Mouse (Mus musculus) ES-CJ7 (cell line): Measurements from ENCODE around the gene Trim37.
A peak's percentile ranks its signal among the peaks of the same experiment; 100 is the strongest.

Experiments used
- DNase-seq: peaks from one replicate; pipeline ENCODE4 v3.0.0; 2011; ENCODE audit warnings: low read depth, low spot score

Gene Trim37

DNA sequence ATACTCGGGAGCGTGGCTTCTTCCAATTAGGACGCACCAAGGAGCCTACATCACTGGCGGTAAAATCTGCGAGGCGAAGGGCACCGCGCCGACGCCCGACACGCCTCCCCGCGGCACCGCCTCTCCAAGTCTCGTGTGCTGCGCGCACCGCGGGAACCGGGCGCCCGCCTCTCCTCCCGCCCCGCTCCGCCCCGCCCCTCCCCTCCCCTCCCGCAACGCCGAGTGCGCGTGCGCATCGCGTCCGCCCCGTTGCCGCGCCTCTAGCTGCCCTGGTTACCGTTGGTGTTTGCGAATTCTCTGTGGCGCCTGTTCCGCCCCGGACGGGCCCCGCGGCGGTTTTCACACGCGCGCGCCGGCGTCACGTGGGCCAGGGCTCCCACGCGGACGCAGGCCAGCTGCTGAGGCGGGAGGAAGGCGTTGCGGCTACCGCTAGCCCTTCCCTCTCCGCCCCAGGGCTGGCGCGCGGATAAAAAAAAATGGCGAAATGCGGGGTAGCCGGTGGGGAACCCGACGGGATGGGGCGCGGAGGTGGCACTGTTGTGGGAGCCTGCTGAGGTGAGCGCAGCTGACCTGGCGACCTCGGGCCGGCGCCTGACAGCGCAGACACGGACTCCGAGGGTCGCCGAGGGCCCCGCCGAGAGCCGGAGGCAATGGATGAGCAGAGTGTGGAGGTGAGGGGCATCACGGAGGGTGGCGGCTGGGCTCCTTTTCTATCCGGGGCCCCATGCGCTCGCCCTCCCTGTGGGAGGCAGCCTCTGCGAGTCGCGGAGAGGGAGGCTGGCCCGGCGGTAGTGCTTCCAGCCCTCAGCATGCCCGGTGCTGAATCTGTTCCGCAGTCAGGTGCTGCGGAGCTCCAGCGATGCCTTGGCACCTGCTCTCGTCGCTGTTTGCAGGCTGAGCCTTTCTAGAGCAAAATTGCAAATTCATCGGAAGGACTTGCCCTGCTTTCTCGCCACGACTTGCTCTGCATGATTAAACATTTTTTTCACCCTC, at the start of gene Trim37:
Trim37 (plus strand) TSS at position 254 of the 993 bp plus-strand sequence.
- DNase-seq: peak; percentile 93

DNA sequence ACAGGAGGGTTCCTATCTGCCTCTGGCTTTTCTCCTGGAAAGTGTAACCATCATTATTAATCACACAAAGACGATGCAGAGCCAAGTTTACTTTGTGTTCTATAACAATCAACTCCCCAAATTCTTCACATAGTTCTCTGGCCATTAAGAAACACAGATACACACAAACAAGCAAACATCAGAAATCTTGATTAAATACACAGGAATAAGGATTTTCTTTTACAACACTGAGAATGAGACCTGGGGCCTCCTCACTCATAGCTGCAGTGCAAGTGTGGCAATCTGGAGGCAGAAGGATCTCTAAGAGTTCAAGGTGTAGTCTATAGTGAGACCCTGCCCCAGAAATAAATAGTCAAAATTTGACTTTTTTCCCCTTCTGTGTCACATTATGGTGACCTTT, 43.2 kb upstream of the Trim37 start:
- DNase-seq: no peak

DNA sequence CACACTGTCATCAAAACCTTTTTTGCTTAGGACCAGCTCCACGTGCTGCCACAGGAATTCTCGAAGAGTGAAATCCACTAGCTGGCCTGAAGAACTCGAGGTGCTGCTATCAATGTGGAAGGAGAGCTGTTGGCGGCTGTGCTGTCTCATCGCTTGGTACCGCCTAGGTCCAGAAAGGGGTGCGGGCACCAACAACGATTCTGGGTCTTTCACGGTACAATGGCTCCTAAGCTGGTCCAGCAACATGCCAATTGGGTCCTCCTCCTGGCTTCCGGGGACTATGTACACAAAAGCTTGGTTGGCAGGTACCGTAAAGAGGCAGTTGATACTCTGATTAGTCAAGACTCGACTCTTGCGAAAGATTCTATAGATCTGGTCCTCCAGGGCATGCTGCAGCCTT, 41.4 kb upstream of the Trim37 start:
- DNase-seq: no peak

DNA sequence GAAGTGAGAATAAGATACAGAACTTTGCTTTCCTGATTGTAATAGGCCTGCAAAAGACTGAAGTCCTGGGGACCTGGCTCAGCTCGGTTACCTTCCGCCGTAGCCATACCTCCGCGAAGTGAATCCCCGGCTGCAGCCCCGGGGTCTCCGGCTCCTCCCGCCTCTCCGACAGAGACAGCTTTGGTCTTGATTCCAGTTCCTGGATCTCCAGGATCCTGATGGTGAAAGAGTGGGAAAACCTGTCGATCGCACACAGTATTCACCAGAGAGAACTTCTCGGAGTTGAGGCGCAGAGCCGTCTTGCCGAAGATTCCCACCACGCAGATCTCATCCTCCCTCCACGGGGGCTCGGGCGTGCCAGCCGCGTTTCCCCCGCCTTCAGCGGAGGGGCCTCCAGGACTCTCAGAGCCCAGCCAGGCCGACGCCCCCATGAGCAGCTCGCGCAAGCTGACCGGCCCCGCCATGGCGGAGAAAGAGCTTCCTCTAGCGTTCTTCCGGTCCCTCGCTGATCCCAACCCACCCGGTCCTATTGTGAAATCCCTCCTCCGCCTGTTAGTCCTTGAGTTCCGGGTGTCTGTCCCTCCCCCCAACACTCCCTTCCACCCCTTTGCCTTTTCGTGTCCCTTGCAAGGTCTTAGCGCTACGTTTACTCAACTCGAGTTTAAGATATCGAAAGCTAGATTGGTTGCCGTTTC, 40.4 kb upstream of the Trim37 start, which contains the start of gene Smg8:
Smg8 (minus strand) TSS at position 485 of the 695 bp plus-strand sequence.
- peak; percentile 92 for DNase-seq

DNA sequence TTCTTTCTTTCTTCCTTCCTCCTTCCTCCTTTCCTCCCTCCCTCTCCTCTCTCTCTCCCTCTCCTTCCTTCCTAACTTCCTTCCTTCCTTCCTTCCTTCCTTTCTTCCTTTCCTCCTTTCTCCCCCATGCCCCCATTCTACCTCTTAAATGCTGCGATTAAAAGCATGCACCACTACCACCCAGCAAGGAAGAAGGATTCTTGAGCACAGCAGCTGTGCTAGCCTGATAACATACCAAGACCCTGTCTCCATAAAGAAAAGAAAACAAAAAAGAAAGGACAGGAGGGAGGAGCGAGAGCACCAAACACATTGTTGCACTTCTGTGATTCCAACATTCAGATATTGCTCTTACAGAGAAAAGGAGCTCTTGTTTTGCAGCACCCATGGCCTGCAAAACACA, 39.7 kb upstream of the Trim37 start:
- no peak for DNase-seq

DNA sequence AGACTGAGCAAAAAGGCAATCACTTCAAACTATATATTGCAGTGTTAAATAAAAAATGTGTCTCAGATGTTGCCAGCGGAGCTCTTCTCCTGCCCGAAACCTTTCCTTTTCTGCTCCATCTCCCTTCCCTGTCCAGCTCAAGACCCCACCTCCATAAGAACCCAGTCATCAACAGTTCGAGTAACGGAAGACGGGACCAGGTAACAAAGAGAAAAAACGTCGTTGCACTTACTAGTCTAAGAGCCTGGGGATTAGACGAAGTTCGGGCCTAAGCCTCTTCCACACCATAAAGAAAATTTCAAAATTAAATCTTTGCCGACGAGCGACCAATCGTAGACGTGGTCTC, 18.5 kb upstream of the Trim37 start, which contains the start of gene Prr11:
Prr11 (minus strand) TSS at position 300 of the 346 bp plus-strand sequence.
- DNase-seq: no peak

DNA sequence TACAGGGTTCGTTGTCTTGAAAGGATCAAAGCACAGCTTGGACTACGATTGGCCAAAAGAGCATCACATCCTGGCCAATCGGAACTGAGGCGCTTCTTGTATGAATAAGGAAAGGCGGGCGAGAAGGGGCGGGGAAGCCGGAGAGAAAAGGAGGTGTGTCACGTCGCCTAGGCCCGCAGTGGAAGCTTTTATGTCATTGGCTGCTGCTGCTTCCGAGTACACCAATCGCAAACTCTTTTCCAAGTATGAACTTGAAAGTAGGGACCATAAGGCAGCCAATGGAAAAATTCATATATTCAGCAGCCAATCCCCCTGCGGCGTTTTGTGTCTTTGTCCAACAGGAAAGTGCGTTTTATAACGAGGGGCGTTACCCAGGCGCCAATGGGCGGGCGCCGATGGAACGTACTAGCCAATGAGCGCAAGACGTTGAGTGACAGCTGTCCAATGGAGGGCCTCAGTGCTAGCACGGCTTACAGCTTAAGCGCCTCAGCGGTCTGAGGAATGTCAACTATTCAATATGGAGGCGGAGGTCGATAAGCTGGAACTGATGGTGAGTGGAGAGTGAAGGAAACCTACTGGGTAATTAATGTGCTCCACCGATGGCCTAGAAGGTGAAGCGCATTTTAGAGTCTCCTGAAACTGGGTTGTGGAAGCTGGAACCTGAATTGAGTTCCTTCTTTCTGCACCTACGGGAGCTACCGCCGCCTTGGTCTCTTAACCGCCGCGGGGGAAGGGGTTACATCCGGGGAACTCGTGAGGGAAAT, 17.9 kb upstream of the Trim37 start, which contains the start of gene Ska2:
Ska2 (plus strand) TSS at position 480 of the 764 bp plus-strand sequence.
- peak; percentile 100 for DNase-seq

DNA sequence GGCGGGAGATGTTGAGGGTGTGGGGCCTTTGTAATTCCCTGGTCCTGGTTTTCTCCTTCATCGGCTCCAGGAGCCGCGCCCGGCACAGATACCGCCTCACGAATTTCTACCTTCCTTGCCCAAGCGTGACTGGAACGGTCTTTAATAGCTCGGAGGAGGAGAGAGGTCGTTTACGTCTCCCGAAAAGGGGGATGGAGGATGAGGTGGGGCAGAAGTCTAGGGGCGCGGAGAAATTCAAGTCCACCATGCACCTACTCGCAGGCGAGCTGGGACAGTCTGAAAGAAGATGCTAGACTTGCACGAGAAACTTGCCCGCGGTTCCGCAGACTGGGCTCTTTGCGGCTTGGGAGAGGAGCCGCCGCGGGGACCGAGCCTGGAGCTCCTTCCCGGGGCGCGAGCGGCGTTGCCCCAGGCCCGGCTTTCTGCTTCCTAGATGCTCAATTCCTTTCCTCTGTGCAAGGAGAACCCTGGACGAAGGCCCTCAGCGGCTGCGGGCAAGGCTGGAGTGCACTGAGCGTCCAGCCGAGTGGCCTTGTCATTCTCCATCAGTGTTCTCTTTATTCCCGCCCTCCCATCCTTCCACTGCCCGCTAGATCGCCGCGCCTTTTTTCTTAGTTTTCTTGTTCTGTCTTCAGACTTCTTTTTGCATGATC, 17.2 kb upstream of the Trim37 start:
- peak; percentile 14 for DNase-seq

DNA sequence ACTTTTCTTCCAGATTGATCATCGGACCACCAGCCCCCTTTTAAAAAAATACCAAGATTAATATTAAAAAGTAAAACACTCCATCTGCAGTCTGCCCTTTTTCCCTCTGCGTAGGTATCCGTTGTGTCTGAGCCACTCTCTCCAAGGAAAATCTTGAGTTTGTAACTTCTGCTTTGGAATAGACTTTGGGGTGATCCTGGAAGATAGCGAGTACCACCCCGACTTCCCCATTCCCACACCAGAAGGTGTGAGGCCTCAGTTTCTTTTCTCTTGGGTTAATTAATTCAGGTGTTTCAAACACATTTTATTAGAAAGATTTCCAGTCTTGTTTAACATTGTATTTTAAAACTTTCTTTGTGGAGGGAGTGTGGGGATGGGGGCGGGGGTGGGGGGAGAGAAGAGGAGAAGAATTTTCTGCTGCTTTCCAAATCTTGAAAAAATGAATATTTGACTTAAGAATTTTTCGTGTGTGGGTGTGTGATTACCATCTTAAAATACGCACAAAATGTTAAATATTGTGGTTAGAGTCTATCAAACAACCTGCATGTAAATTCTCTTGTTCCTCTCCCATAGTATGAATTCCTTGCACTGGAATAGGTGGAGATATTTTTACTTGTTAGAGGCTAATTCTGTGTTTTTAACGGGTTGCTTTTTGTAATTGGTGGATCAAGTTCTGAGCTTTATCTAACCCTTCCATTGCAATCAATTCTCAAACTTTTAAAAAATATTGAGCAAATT, 16.5 kb upstream of the Trim37 start:
- no peak for DNase-seq

DNA sequence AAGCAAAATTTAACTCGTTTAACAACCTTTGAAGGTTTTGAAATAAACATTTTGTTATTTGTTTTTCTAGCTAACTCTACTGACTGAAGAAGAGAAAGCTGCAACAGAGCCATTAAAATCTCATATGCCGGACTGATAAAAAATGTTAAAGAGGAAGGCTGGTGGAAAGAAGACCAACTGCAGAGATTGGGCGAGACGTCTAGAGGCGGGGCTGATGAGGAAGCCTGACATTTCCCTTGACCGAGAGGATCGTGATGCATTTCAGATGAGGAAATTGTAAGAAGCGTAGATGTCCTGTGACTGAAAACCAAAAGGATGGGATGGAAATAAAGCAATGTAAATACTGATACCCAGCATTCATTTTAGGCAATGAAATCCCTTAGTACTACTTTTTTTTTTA, 5.0 kb upstream of the Trim37 start:
- no peak for DNase-seq

DNA sequence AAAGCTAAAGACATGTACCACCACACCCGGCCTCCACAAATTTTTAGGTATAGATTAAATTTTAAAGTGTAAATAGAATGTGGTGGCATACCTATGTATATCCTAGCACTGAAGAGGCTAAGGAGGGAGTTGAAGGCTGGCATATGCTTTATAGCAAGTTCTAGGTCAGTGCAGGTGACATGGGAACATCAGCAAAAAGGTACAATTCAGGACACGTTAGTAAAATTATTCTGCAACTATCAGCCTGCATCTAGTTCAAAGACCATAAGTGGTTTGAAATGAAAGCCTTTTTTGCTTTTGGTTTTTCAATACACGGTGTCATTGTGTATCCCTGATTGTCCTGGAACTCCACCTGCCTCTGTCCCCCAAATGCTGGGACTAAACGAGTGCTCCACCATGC, 1.3 kb upstream of the Trim37 start:
- DNase-seq: no peak

DNA sequence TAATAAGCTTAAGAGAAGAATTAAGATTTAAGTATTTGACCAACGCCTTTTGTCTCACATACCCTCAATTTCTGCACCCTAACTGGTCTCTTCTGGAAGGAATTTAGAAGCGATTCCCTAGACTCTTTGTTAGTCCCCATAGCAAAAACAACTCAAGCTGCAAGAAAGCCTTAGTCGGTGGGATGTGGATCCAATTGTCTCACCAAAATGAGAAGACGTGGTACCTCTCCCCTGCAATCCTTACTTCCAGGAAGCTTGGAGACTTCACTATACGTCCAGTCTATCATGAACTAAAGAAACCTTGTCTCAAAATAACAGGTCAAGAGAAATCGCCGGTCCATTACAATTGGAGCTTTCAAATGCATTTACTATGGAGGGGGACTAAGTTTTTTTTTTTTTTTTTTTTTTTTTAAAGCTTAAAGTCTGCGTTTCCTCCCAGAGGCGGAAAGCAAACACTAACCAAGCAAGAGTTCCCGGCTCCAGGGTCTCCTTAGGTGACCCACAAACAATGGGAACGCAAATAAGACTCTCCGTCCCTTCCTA, 525 bp upstream of the Trim37 start:
- peak; percentile 28 for DNase-seq

DNA sequence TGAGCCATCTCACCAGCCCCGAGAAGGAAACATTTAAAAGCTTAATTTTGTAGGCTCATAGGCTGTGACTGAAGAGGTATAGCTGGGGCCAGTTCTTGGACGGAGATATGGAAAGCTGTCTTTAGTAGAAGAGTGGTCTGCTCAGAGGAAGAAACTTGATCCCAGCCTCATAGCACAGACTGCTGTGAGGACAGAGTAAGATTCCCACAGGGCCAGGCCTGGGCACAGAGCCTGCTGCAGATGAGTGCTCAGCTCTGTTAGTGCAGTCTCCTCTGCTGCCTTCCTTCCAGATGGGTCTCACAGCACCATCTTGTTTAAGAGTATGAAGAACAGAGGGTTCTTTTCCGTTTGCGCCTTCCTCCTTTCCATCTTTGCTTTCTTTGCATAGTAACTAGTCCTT, 9.4 kb downstream of the Trim37 start:
- DNase-seq: no peak

DNA sequence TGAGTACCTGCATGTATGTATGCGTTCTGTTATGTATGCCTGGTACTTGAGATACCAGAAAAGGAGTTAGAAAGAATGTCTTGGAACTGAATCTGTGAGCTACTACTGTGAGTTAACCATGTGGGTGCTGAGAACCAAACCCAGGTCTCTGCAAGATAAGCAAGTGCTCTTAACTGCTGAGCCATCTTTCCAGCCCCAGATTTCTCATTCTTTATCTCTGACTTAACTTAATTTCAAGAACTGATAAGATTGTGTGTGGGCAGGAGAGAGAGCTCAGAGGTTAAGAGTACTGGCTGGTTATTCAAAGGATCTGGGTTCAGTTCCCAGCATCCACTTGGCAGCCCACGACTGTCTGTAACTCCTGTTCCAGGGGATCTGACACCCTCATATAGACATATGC, 31.1 kb downstream of the Trim37 start:
- DNase-seq: no peak

DNA sequence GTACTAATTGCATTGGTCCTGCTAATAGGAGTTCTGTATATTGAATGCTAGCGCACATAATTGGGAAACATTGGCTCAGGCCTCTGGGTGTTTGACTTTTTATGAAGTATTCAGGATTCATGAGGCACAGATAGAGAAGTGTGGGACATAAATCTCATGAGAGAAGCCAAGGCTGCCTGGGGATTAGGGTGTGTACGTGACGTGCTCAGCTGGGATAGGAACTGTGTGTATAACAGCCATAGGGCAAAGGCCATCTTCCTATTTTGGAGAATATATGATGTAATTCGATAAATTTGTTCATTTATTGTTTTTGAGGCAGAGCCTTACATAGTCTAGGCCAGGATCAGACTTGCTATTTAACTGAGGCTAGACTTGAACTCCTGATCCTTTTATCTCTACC, 35.8 kb downstream of the Trim37 start:
- DNase-seq: no peak

DNA sequence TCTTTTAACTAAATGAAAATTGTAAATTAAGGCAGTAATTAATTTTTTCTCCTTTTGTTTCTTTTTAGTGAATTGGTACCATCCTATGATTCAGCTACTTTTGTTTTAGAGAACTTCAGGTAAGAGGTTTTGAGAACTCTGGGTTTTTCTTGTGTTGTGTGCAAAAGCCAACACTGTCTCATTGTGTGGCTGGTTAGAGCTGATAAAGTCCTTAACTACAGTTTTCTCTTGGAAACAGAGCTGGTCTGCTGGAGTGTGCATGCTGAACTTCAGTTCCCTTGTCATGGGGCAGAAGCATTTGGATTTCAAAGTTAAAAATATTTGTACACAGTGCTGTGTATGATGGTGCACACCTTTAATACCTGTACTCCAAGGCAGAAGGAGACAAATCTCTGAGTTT, 36.9 kb downstream of the Trim37 start:
- DNase-seq: no peak

DNA sequence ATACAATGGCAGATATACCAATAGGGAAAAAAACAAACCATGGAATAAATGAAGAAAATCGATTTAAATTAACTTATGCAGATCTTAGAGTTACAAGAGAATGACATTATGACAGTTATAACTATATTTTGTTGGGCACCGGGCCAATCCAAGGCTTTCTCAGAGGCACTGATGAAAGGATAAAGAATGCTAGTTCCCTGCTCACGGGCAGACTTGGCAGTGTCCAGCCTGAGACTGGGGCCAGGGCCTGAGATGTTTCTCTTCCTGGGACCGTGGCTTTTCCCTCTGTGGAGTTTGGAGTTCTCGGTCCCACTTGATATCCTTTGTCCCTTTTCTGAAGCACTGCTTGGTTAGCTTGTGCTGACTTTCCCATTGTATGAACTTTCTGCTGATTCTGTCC, 46.7 kb downstream of the Trim37 start:
- no peak for DNase-seq

DNA sequence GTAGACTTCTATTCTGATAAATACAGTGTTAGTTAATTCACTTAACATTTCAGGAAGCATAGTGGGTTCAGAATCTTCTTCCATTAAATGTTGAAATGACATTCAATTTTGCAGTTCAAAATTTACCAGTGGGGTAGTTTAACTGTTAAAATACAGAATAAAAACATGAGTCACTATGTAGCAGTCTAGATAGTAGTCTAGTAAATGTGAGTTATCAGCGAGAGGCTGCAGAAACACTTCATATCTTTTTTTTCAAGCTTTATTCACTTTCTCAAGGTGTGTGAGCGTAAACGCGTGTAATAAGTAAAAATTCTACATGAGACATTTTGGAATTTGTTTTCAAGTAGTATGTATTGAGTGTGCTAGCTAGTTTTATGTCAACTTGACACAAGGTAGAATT, 48.2 kb downstream of the Trim37 start:
- DNase-seq: no peak

DNA sequence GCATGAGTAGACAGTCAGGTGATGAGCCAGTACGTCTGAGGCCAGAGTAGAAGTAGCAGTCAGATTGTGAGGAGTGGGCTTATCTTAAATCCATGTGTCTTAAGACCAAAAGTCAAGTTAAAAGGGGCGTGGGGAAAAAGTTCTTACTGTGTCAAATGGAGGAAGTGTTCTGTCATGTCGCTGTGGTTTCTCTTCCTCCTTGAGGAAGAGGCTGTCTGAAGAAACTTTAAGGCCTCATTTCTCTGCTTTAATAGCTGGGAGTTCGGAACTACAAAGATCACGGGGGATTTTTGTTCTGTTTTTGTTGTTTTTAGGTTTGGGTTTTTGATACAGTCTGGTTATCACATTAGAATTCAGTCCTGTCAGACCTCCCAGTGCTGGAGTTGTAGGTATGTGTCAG, 85.4 kb downstream of the Trim37 start:
- DNase-seq: no peak

DNA sequence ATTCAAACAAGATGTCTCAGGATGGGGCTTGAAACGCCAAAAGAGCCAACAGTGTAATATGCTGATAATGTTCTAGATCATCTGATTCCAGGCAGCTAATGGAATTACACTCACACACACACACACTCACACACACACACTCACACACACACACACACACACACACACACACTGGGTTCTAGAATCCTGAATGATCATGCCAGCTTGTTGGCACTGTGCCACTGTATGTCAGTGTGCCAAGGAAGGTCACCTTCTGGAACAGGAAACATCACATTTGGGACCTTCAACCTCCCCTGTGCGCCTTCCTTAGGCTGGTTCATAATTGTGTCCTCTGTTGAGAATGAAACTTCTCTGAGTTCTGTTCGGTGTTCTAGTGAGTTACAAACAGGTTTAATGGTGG, 95.8 kb downstream of the Trim37 start:
- DNase-seq: no peak
